Mouse (Mus musculus): ENCODE measurements around the gene Brca2. TPM values are rescaled to one million over a fixed set of nuclear protein-coding genes. Genes with fewer than 3 reads are reported as not detected.
A peak's percentile ranks its signal among the peaks of the same experiment; 100 is the strongest.

Gene Brca2
- polyA plus RNA-seq, 1 experiment from 2014 or later, result 34.1 TPM

DNA sequence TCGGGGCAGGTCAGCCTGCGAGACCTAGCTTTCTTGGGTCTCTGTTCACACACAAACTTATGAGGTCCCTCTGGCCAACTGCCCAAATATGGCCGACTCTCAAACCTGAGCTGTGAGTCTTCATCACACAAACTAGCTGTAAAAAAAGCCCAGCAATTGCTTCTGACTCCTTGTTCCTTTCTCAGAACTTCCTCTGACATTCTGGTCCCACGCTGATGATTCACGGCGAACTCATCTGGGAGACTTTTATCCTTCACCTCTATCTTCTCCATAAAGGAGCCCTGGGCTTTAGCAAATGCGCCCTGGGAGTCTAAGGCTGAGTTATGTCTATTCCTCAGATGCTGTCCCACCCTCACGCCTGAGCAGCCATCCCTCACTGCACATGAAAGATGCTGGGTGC, 85.2 kb downstream of the Brca2 start:
- ATAC-seq (ENCODE audit: insufficient read depth), result no peak
- WGBS, result 88% methylated on average over 8 of the region's 8 CpGs
- no peak for DNase-seq

DNA sequence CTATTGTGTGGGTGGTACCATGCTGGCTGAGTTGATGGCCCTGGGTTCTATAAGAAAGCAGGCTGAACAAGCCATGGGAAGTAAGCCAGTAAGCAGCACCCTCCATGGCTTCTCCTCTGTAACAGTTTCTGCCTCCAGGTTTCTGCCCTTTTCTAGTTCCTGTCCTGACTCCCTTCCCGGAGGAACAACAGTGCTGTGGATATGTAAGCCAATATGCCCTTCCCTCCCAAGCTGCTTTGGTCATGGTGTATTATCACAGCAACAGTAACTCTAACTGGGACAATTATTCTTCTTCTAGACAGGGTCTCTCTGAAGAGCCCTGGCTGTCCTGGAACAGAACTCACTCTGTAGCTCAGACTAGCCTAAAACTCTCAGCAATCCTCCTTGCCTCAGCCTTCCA, 88.7 kb downstream of the Brca2 start:
- H3K9me3 ChIP-seq (ENCODE audit: low read depth, low read length), result no peaks in the 10 kb centered on the region
- no peak overlapping the region for H3K4me3 ChIP-seq (ENCODE audit: low read depth, low read length)
- 84% methylated on average over 1 of the region's 1 CpGs for WGBS
- H3K4me1 ChIP-seq (ENCODE audit: insufficient read depth), result no peaks in the 10 kb centered on the region
- ATAC-seq (ENCODE audit: insufficient read depth) (no peak; the same call in 1 of the 2 replicates), DNase-seq (no peak)
- H3K36me3 ChIP-seq (ENCODE audit: insufficient read depth), result no peaks in the 10 kb centered on the region
- H3K9ac ChIP-seq, result no peak overlapping the region
- no peak for TF ChIP-seq CTCF (IDR thresholded peaks at IDR 0.05; ENCODE audit: low read depth)
- no peaks in the 10 kb centered on the region for H3K27me3 ChIP-seq (ENCODE audit: insufficient read depth, low read length)
- H3K4me2 ChIP-seq, result no peak overlapping the region
- no peak overlapping the region for H3K27ac ChIP-seq (ENCODE audit: low read depth)

More for the DNA sequence above, 85.2 kb downstream of the Brca2 start:
- H3K27ac ChIP-seq (ENCODE audit: low read depth), result no peak overlapping the region
- no peaks in the 10 kb centered on the region for H3K4me1 ChIP-seq (ENCODE audit: insufficient read depth)
- no peaks in the 10 kb centered on the region for H3K36me3 ChIP-seq (ENCODE audit: insufficient read depth)
- no peaks in the 10 kb centered on the region for H3K9me3 ChIP-seq (ENCODE audit: low read depth, low read length)
- H3K9ac ChIP-seq, result no peak overlapping the region
- H3K4me3 ChIP-seq (ENCODE audit: low read depth, low read length), result no peak overlapping the region
- no peaks in the 10 kb centered on the region for H3K27me3 ChIP-seq (ENCODE audit: insufficient read depth, low read length)
- H3K4me2 ChIP-seq, result no peak overlapping the region
- no peak for TF ChIP-seq CTCF (IDR thresholded peaks at IDR 0.05; ENCODE audit: low read depth)

DNA sequence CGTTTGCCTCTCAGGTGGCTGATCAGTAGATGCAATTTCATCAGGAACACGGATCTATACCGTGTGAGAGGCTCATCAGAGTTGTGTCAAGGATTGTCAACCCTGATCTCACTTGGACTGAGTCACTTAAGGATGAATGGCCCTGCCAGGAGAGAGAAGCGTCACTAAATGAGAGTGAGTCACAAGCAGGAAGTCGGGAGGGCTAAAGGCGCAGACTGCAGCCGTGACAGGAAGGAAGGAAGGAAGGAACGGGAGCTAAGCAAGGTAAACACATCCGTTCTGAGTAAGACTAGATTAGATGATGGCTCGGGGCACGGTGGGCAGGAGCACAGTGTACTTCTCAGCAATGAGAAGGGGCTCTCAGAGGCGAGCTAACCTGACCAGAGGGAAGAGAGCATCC, 89.3 kb downstream of the Brca2 start:
- Histone ChIP-seq H3K9ac (no peak overlapping the region), H3K27me3 (ENCODE audit: insufficient read depth, low read length) (no peaks in the 10 kb centered on the region), H3K4me2 (no peak overlapping the region), H3K9me3 (ENCODE audit: low read depth, low read length) (no peaks in the 10 kb centered on the region), H3K4me1 (ENCODE audit: insufficient read depth) (no peaks in the 10 kb centered on the region), H3K36me3 (ENCODE audit: insufficient read depth) (no peaks in the 10 kb centered on the region), H3K27ac (ENCODE audit: low read depth) (no peak overlapping the region), H3K4me3 (ENCODE audit: low read depth, low read length) (no peak overlapping the region)
- DNase-seq (peak; percentile 54), ATAC-seq (ENCODE audit: insufficient read depth) (peak; percentile 60; the same call in 1 of the 2 replicates)
- 45% methylated on average over 12 of the region's 12 CpGs for WGBS
- TF ChIP-seq CTCF (IDR thresholded peaks at IDR 0.05; ENCODE audit: low read depth), result no peak

DNA sequence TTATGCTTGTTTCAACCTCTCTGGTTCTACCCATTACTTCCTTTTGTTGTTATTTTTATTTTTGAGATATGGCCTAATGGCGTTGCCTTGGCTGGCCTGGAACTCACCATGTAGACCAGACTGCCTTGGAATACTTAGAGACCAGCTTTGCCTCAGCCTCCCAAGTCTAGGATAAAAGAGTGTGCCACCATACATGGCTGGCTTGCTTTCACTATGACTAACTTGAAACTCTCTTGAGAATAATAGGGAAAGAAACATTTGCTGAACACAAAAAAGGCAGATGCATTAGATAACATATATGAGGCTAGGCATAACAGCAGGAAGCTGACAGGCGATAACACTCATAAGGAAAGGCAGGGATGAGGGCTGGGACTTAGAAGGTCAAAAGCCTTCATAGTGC, 91.6 kb downstream of the Brca2 start:
- Histone ChIP-seq H3K9me3 (ENCODE audit: low read depth, low read length) (no peaks in the 10 kb centered on the region), H3K36me3 (ENCODE audit: insufficient read depth) (no peaks in the 10 kb centered on the region), H3K27ac (ENCODE audit: low read depth) (no peak overlapping the region), H3K4me2 (no peak overlapping the region), H3K27me3 (ENCODE audit: insufficient read depth, low read length) (no peaks in the 10 kb centered on the region), H3K4me1 (ENCODE audit: insufficient read depth) (no peaks in the 10 kb centered on the region), H3K4me3 (ENCODE audit: low read depth, low read length) (no peak overlapping the region), H3K9ac (no peak overlapping the region)
- no peak for DNase-seq
- TF ChIP-seq CTCF (IDR thresholded peaks at IDR 0.05; ENCODE audit: low read depth), result no peak
- WGBS, result 86% methylated on average over 2 of the region's 2 CpGs
- ATAC-seq (ENCODE audit: insufficient read depth), result no peak

DNA sequence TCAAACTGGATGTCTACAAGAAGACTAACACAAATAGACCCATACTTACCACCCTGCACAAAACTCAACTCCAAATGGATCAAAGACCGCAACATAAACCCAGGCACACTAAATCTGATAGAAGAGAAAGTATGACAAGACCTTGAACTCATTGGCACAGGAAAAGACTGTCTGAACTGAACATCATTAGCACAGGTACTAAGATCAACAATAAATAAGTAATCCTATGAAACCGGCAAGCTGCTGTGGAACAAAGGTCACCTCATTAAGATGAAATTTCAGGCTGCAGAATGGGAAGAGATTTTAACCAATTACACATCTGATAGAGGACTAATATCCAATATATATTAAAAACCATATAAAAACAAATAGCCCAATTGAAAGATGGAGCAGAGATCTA, 93.8 kb downstream of the Brca2 start:
- H3K4me3 ChIP-seq (ENCODE audit: low read depth, low read length), result no peak overlapping the region

DNA sequence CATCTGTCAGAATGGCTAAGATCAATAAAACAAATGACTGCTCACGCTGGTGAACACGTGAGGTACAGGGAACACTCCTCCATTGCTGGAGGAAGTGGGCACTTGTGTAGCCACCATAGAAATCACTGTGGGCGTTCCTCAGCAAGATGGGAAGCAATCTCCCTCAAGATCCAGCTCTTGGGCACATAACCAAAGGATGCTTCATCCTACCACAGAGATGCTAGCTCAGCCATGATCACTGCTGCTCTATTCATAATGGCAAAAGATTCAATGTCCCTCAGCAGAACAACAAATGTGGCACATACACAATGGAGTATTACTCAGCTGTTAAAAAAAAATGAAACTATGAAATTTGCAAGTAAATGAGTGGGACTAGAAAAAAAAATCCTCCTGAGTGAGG, 94.3 kb downstream of the Brca2 start:
- TF ChIP-seq CTCF (IDR thresholded peaks at IDR 0.05; ENCODE audit: low read depth), result no peak
- no peaks in the 10 kb centered on the region for H3K4me1 ChIP-seq (ENCODE audit: insufficient read depth)
- H3K9ac ChIP-seq, result no peak overlapping the region
- DNase-seq, result no peak
- H3K27ac ChIP-seq (ENCODE audit: low read depth), result no peak overlapping the region
- H3K27me3 ChIP-seq (ENCODE audit: insufficient read depth, low read length), result no peaks in the 10 kb centered on the region
- 59% methylated on average over 3 of the region's 3 CpGs for whole genome bisulfite sequencing
- H3K9me3 ChIP-seq (ENCODE audit: low read depth, low read length), result no peaks in the 10 kb centered on the region
- no peak for ATAC-seq (ENCODE audit: insufficient read depth)
- no peaks in the 10 kb centered on the region for H3K36me3 ChIP-seq (ENCODE audit: insufficient read depth)
- H3K4me3 ChIP-seq (ENCODE audit: low read depth, low read length), result no peak overlapping the region
- no peak overlapping the region for H3K4me2 ChIP-seq

More for the DNA sequence above, 93.8 kb downstream of the Brca2 start:
- no peaks in the 10 kb centered on the region for H3K9me3 ChIP-seq (ENCODE audit: low read depth, low read length)
- no peak overlapping the region for H3K9ac ChIP-seq
- DNase-seq (no peak), ATAC-seq (ENCODE audit: insufficient read depth) (no peak)
- no peaks in the 10 kb centered on the region for H3K4me1 ChIP-seq (ENCODE audit: insufficient read depth)
- no peak overlapping the region for H3K4me2 ChIP-seq
- H3K27ac ChIP-seq (ENCODE audit: low read depth), result no peak overlapping the region
- WGBS, result 83% methylated on average over 2 of the region's 2 CpGs
- H3K36me3 ChIP-seq (ENCODE audit: insufficient read depth), result no peaks in the 10 kb centered on the region
- TF ChIP-seq CTCF (IDR thresholded peaks at IDR 0.05; ENCODE audit: low read depth), result no peak
- no peaks in the 10 kb centered on the region for H3K27me3 ChIP-seq (ENCODE audit: insufficient read depth, low read length)

DNA sequence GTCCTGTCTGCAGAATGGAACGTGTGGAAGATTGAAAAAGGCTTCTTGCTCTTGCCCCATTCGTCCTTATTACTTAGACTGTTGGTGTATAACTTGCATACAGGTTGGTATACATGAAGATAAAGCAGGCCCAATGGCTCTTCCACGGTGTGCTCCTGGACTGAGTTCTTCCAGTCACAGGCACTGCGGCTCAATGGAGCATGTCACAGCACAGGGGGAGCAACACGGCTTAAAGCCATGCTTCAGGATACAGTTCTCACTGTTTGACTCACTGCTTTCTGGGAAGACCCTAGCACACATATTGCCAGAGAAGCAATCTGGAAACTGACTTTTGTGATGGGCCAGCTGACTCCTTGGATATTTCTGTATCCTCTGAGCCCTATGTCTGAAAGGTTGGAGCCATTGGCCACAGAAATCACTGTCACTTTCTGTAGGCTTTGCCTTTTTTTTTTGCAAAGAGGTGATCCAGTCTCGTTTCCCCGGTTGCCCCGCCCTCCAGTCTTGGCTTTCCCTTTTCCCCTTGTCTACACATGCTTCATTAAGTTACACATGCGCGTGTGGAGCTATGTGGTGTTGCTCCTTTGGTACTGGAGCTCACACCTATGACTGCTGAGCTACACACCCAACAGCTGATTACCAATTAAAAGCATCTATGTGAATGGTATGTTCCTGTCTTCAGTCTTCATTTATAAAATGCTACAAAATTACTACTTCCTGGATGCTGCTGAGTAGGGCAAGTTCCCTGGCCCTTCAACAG, 96.3 kb downstream of the Brca2 start:
- ATAC-seq (ENCODE audit: insufficient read depth) (no peak), DNase-seq (no peak)
- TF ChIP-seq CTCF (IDR thresholded peaks at IDR 0.05; ENCODE audit: low read depth), result no peak
- 87% methylated on average over 10 of the region's 10 CpGs for WGBS
- Histone ChIP-seq H3K4me2 (no peak overlapping the region), H3K27me3 (ENCODE audit: insufficient read depth, low read length) (no peaks in the 10 kb centered on the region), H3K9me3 (ENCODE audit: low read depth, low read length) (no peaks in the 10 kb centered on the region), H3K4me1 (ENCODE audit: insufficient read depth) (no peaks in the 10 kb centered on the region), H3K27ac (ENCODE audit: low read depth) (no peak overlapping the region), H3K4me3 (ENCODE audit: low read depth, low read length) (no peak overlapping the region), H3K36me3 (ENCODE audit: insufficient read depth) (no peaks in the 10 kb centered on the region), H3K9ac (no peak overlapping the region)

Other genes starting within 250 kb of the Brca2 start
- gene Zar1l, start 4.5 kb upstream of the Brca2 start, polyA plus RNA-seq (2014; fragmentation: Nextera tagmentation; extraction: Ambion mirVana), result not detected in 2 replicates
- 4.5 TPM in 2 replicates for gene N4bp2l1, start 74.6 kb downstream of the Brca2 start, polyA plus RNA-seq (2014; fragmentation: Nextera tagmentation; extraction: Ambion mirVana)
- 40.1 and 43.6 TPM in 2 replicates for gene N4bp2l2, start 143.6 kb downstream of the Brca2 start, polyA plus RNA-seq (2014; fragmentation: Nextera tagmentation; extraction: Ambion mirVana)
- 44.3 and 47.9 TPM in 2 replicates for gene Pds5b, start 151.1 kb downstream of the Brca2 start, polyA plus RNA-seq (2014; fragmentation: Nextera tagmentation; extraction: Ambion mirVana)